Mouse (Mus musculus) midbrain, embryonic 12.5 days (tissue): ENCODE data around the gene Atxn7l1. TPM values are rescaled to one million over a fixed set of nuclear protein-coding genes. Genes with fewer than 3 reads are reported as not detected.

ENCODE experiments used
- ATAC-seq: fragments of 200-750 bp; cut with Nextera tagmentation; 2 replicates; pipeline ENCODE4 v1.8.0; 2017; ENCODE audit warnings: low read depth, moderate TSS enrichment, moderate library complexity; ENCODE audit not compliant: low FRiP score
- H3K27ac ChIP-seq: fragments of 300-500 bp; sonication (generic); replicated peaks from 2 replicates; pipeline ENCODE4 v1.5.1; 2016; ENCODE audit warnings: mild to moderate bottlenecking
- H3K27me3 ChIP-seq: fragments of 300-500 bp; sonication (generic); 2 replicates; pipeline ENCODE4 v1.6.1; 2016; ENCODE audit warnings: mild to moderate bottlenecking
- H3K36me3 ChIP-seq: fragments of 300-500 bp; sonication (generic); 2 replicates; pipeline ENCODE4 v1.6.1; 2016
- H3K4me1 ChIP-seq: fragments of 300-500 bp; sonication (generic); 2 replicates; pipeline ENCODE4 v1.6.1; 2016
- H3K4me2 ChIP-seq: fragments of 300-500 bp; sonication (generic); replicated peaks from 2 replicates; pipeline ENCODE4 v1.6.1; 2016; ENCODE audit warnings: mild to moderate bottlenecking, moderate library complexity
- H3K4me3 ChIP-seq: fragments of 300-500 bp; sonication (generic); 2 replicates; pipeline ENCODE4 v1.5.1; 2016; ENCODE audit warnings: mild to moderate bottlenecking
- H3K9ac ChIP-seq: fragments of 300-500 bp; sonication (generic); replicated peaks from 2 replicates; pipeline ENCODE4 v1.6.1; 2016; ENCODE audit warnings: mild to moderate bottlenecking, moderate library complexity
- H3K9me3 ChIP-seq: fragments of 300-500 bp; sonication (generic); 2 replicates; pipeline ENCODE4 v1.6.1; 2016; ENCODE audit warnings: mild to moderate bottlenecking
- WGBS: fragments of 180-500 bp; shearing (Covaris S2); methylation state at CpG from one replicate; pipeline ENCODE4 v1.1.7; 2016; 5-methylcytosine and 5-hydroxymethylcytosine counted together
- polyA plus RNA-seq: library from polyadenylated mRNA; unstranded; fragments of >200 nt; fragmentation: Nextera tagmentation; extraction: Ambion mirVana; gene quantifications from 2 replicates; pipeline ENCODE4 v1.2.1, GENCODE M21; 2016

The Atxn7l1 gene
- polyA plus RNA-seq, 1 experiment from 2014 or later, result 11.3 TPM

- peaks cover 15% of the 10 kb centered on the region for H3K4me1 ChIP-seq
- H3K27ac ChIP-seq, result no peak overlapping the region
- H3K4me3 ChIP-seq, result no peak overlapping the region
- H3K9ac ChIP-seq, result no peak overlapping the region
- no peaks in the 10 kb centered on the region for H3K36me3 ChIP-seq
- no peak overlapping the region for H3K4me2 ChIP-seq
- WGBS, result 81% methylated on average over 7 of the region's 7 CpGs
- H3K9me3 ChIP-seq, result no peaks in the 10 kb centered on the region
- 0 out of 2 replicates have a peak, but pooled peaks have one; percentile 31 for ATAC-seq
- H3K27me3 ChIP-seq, result no peaks in the 10 kb centered on the region
These were observed 26.7 kb downstream of the Atxn7l1 start for GRCm38 (mm10) chr12:33174171-33174570.

- H3K9ac ChIP-seq, result no peak overlapping the region
- peaks cover 15% of the 10 kb centered on the region for H3K4me1 ChIP-seq
- WGBS, result 65% methylated on average over 10 of the region's 10 CpGs
- no peak overlapping the region for H3K4me3 ChIP-seq
- ATAC-seq, result no peak
- H3K9me3 ChIP-seq, result no peaks in the 10 kb centered on the region
- H3K27me3 ChIP-seq, result no peaks in the 10 kb centered on the region
- H3K27ac ChIP-seq, result no peak overlapping the region
- H3K36me3 ChIP-seq, result no peaks in the 10 kb centered on the region
- H3K4me2 ChIP-seq, result no peak overlapping the region
These were observed 27.3 kb downstream of the Atxn7l1 start for GRCm38 (mm10) chr12:33174675-33175357.

GRCm38 (mm10) chr12:33175621-33176554 lies 28.4 kb downstream of the Atxn7l1 start:
- no peak overlapping the region for H3K9ac ChIP-seq
- H3K27ac ChIP-seq, result no peak overlapping the region
- peak overlapping the region; percentile 51 for H3K4me2 ChIP-seq
- 9% methylated on average over 25 of the region's 25 CpGs for WGBS
- H3K27me3 ChIP-seq, result no peaks in the 10 kb centered on the region
- peak; percentile 45; the same call in 1 of the 2 replicates for ATAC-seq
- H3K4me3 ChIP-seq, result peak overlapping the region; percentile 21
- H3K36me3 ChIP-seq, result no peaks in the 10 kb centered on the region
- no peaks in the 10 kb centered on the region for H3K9me3 ChIP-seq
- H3K4me1 ChIP-seq, result peaks cover 15% of the 10 kb centered on the region

GRCm38 (mm10) chr12:33176555-33176900 lies 29.0 kb downstream of the Atxn7l1 start:
- H3K4me2 ChIP-seq, result peak overlapping the region; percentile 51
- 27% methylated on average over 5 of the region's 5 CpGs for WGBS
- peaks cover 15% of the 10 kb centered on the region for H3K4me1 ChIP-seq
- no peaks in the 10 kb centered on the region for H3K9me3 ChIP-seq
- no peak overlapping the region for H3K9ac ChIP-seq
- H3K27me3 ChIP-seq, result no peaks in the 10 kb centered on the region
- H3K4me3 ChIP-seq, result 0 out of 2 replicates have a peak overlapping the region, but pooled peaks have one; percentile 21
- no peak for ATAC-seq
- no peaks in the 10 kb centered on the region for H3K36me3 ChIP-seq
- H3K27ac ChIP-seq, result no peak overlapping the region

- Histone ChIP-seq H3K27me3 (no peaks in the 10 kb centered on the region), H3K27ac (no peak overlapping the region), H3K4me1 (peaks cover 17% of the 10 kb centered on the region), H3K9ac (no peak overlapping the region), H3K36me3 (no peaks in the 10 kb centered on the region), H3K4me3 (no peak overlapping the region), H3K9me3 (no peaks in the 10 kb centered on the region), H3K4me2 (no peak overlapping the region)
- ATAC-seq, result no peak
- 94% methylated on average over 2 of the region's 2 CpGs for WGBS
These were observed 32.9 kb downstream of the Atxn7l1 start for GRCm38 (mm10) chr12:33180421-33180820.

GRCm38 (mm10) chr12:33181875-33182274 lies 34.4 kb downstream of the Atxn7l1 start:
- Histone ChIP-seq H3K9me3 (no peaks in the 10 kb centered on the region), H3K27ac (no peak overlapping the region), H3K4me3 (no peak overlapping the region), H3K4me2 (no peak overlapping the region), H3K9ac (no peak overlapping the region), H3K36me3 (no peaks in the 10 kb centered on the region), H3K4me1 (peaks cover 4% of the 10 kb centered on the region; the same call in 1 of the 2 replicates), H3K27me3 (no peaks in the 10 kb centered on the region)
- 98% methylated on average over 4 of the region's 4 CpGs for WGBS
- no peak for ATAC-seq

- no peaks in the 10 kb centered on the region for H3K36me3 ChIP-seq
- H3K9me3 ChIP-seq, result no peaks in the 10 kb centered on the region
- H3K9ac ChIP-seq, result no peak overlapping the region
- H3K4me1 ChIP-seq, result peaks cover 4% of the 10 kb centered on the region; the same call in 1 of the 2 replicates
- 68% methylated on average over 11 of the region's 11 CpGs for WGBS
- H3K27me3 ChIP-seq, result no peaks in the 10 kb centered on the region
- H3K4me3 ChIP-seq, result no peak overlapping the region
- H3K27ac ChIP-seq, result no peak overlapping the region
- H3K4me2 ChIP-seq, result no peak overlapping the region
- no peak for ATAC-seq
These were observed 35.1 kb downstream of the Atxn7l1 start for GRCm38 (mm10) chr12:33182428-33183137.

GRCm38 (mm10) chr12:33183138-33183627 lies 35.7 kb downstream of the Atxn7l1 start:
- Histone ChIP-seq H3K9me3 (no peaks in the 10 kb centered on the region), H3K27me3 (no peaks in the 10 kb centered on the region), H3K4me1 (peaks cover 4% of the 10 kb centered on the region; the same call in 1 of the 2 replicates), H3K4me3 (no peak overlapping the region), H3K36me3 (no peaks in the 10 kb centered on the region), H3K9ac (no peak overlapping the region), H3K27ac (no peak overlapping the region), H3K4me2 (no peak overlapping the region)
- 54% methylated on average over 4 of the region's 4 CpGs for WGBS
- ATAC-seq, result no peak

- Histone ChIP-seq H3K27ac (no peak overlapping the region), H3K4me3 (no peak overlapping the region), H3K9me3 (no peaks in the 10 kb centered on the region), H3K27me3 (no peaks in the 10 kb centered on the region), H3K9ac (no peak overlapping the region), H3K36me3 (no peaks in the 10 kb centered on the region), H3K4me2 (no peak overlapping the region), H3K4me1 (peaks cover 4% of the 10 kb centered on the region; the same call in 1 of the 2 replicates)
- 96% methylated on average over 3 of the region's 3 CpGs for WGBS
- no peak for ATAC-seq
These were observed 36.6 kb downstream of the Atxn7l1 start for GRCm38 (mm10) chr12:33184137-33184536.

- no peaks in the 10 kb centered on the region for H3K36me3 ChIP-seq
- no peak overlapping the region for H3K4me3 ChIP-seq
- H3K9ac ChIP-seq, result no peak overlapping the region
- H3K27me3 ChIP-seq, result no peaks in the 10 kb centered on the region
- peaks cover 4% of the 10 kb centered on the region; the same call in 1 of the 2 replicates for H3K4me1 ChIP-seq
- H3K9me3 ChIP-seq, result no peaks in the 10 kb centered on the region
- no peak for ATAC-seq
- H3K27ac ChIP-seq, result no peak overlapping the region
- H3K4me2 ChIP-seq, result no peak overlapping the region
- 83% methylated on average over 6 of the region's 6 CpGs for WGBS
These were observed 37.6 kb downstream of the Atxn7l1 start for GRCm38 (mm10) chr12:33185046-33185445.

GRCm38 (mm10) chr12:33186331-33186730 lies 38.8 kb downstream of the Atxn7l1 start:
- H3K9me3 ChIP-seq, result no peaks in the 10 kb centered on the region
- H3K27ac ChIP-seq, result no peak overlapping the region
- H3K4me1 ChIP-seq, result peaks cover 4% of the 10 kb centered on the region; the same call in 1 of the 2 replicates
- H3K27me3 ChIP-seq, result no peaks in the 10 kb centered on the region
- H3K4me2 ChIP-seq, result no peak overlapping the region
- H3K9ac ChIP-seq, result no peak overlapping the region
- H3K4me3 ChIP-seq, result no peak overlapping the region
- no peak for ATAC-seq
- whole genome bisulfite sequencing, result 95% methylated on average over 2 of the region's 2 CpGs
- no peaks in the 10 kb centered on the region for H3K36me3 ChIP-seq
